Mouse (Mus musculus): ENCODE measurements around the gene Olfr452. TPM values are rescaled to one million over a fixed set of nuclear protein-coding genes. Genes with fewer than 3 reads are reported as not detected.

Gene Olfr452
- not detected for total RNA-seq (2021)

- DNase-seq = no peak
Observed at GRCm38 (mm10) chr6:42784793-42785192, at the start of gene Olfr452. Gene Olfr452, plus strand, starts transcription at chr6:42785093.

- DNase-seq = no peak
Observed at GRCm38 (mm10) chr6:42739071-42739470, 45.8 kb upstream of the Olfr452 start, which contains the start of gene Olfr453. Gene Olfr453, plus strand, starts transcription at chr6:42739371.

GRCm38 (mm10) chr6:42742303-42742702, 42.6 kb upstream of the Olfr452 start:
- no peak for DNase-seq

GRCm38 (mm10) chr6:42747846-42748245, 37.0 kb upstream of the Olfr452 start:
- DNase-seq = no peak

GRCm38 (mm10) chr6:42756104-42756503, 28.8 kb upstream of the Olfr452 start, which contains the start of gene Olfr38:
Gene Olfr38, plus strand, starts transcription at chr6:42756404.
- DNase-seq = no peak

GRCm38 (mm10) chr6:42777066-42777465, 7.8 kb upstream of the Olfr452 start:
- DNase-seq = no peak

DNA sequence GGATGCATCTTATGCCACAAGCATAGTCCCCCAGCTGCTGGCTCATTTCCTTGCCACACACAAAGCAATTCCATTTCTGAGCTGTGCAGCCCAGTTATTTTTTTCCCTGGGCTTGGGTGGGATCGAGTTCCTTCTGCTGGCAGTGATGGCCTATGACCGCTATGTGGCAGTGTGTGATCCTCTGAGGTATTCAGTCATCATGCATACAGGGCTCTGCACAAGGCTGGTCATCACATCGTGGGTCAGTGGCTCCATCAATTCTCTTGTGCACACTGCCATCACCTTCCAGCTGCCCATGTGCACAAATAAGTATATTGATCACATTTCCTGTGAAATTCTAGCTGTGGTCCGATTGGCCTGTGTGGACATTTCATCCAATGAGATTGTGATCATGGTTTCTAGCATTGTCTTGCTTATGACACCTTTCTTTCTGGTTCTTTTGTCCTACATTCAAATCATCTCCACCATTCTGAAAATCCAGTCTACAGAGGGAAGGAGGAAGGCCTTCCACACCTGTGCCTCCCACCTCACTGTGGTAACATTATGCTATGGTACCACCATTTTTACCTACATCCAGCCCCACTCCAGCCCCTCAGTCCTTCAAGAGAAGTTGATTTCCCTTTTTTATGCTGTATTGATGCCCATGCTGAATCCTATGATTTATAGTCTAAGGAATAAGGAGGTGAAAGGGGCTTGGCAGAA, 5.5 kb downstream of the Olfr452 start:
- no peak for DNase-seq

- no peak for DNase-seq
Observed at GRCm38 (mm10) chr6:42790949-42791556, 6.2 kb downstream of the Olfr452 start.

DNA sequence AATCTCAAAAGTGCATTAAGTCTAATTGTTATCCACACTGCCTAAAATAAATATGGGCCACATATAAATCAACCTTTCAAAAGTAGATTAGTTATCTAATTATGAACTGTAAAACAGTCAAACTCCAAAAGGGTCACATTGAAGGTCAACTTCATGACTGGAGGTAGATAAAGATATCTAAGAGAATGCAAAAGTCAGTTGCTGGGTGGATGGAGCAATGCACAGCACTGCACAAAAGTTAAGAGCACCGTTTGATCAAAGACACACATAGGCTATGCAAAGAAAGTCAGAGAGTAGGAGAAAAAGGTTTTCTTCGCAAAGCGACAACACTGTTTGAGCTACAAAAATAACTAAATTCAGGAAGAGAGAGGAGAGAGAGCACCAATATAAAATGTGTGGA, 10.1 kb downstream of the Olfr452 start:
- no peak for DNase-seq

DNA sequence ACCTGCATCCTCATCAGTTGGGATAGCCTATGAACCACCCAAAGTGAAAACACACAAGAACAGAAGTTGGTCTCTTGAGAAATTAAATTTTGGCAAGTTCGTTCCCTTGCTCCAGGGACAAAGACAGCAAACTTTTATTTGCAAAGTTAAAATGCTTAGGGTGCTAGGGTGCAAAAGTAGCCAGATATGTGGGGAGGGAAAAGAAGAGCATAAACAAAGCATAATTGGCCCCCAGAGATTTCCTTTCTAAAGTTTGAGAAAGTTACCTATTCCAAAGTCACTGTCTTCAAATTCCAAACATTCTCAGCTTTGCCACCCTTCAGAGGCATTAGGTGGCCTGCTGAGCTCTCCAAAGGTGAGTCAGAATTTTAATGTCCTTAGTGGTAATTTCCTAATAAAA, 26.7 kb downstream of the Olfr452 start, which contains the start of gene Olfr450:
Olfr450 (plus strand) TSS at position 301 of the 400 bp plus-strand sequence.
- DNase-seq = no peak

DNA sequence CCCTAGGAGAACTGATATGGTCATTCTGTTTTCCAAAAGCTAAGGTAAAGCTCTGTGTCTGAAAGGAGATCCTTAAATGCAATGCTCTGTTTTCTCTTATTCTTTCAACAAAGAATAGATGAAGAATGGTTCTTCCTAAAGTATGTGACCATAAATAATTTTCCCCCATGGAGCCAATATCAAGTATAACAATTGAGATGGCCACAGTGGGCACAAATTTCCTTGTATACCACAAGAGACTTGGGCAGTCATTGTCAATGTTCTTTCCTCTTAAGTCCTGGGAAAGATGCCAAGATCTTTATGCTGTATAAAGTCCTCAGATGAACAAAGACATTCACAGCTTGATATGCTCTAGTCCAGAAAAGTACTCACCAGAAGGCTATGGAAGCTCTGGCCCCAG, 49.2 kb downstream of the Olfr452 start, which contains the start of gene Olfr449:
Olfr449 (plus strand) TSS at position 301 of the 400 bp plus-strand sequence.
- DNase-seq = no peak

Other genes starting within 250 kb of the Olfr452 start
- not detected for gene Olfr455, start 237.5 kb upstream of the Olfr452 start, total RNA-seq (2021)
- not detected for gene Tcaf3, start 187.4 kb upstream of the Olfr452 start, total RNA-seq (2021)
- under 1 TPM; 0.56 to 0.62 TPM for gene Tcaf2, start 139.8 kb upstream of the Olfr452 start, total RNA-seq (2021)
- gene Tcaf1, start 75.0 kb upstream of the Olfr452 start, total RNA-seq (2021) = 100 to 1,000 TPM; 221 to 227 TPM
- gene Olfr453, start 45.7 kb upstream of the Olfr452 start, total RNA-seq (2021) = not detected
- not detected for gene Olfr38, start 28.7 kb upstream of the Olfr452 start, total RNA-seq (2021)
- gene Olfr450, start 26.8 kb downstream of the Olfr452 start, total RNA-seq (2021) = not detected
- not detected for gene Olfr449, start 49.3 kb downstream of the Olfr452 start, total RNA-seq (2021)
- gene Olfr448, start 105.3 kb downstream of the Olfr452 start, total RNA-seq (2021) = not detected
- not detected for gene Olfr447, start 123.8 kb downstream of the Olfr452 start, total RNA-seq (2021)
- not detected for gene Olfr446, start 136.3 kb downstream of the Olfr452 start, total RNA-seq (2021)
- not detected for gene Olfr444, start 164.0 kb downstream of the Olfr452 start, total RNA-seq (2021)

All from layer of hippocampus, postnatal 36 days (tissue).